Mouse (Mus musculus): Measurements from ENCODE around the gene Gm6351.
"Not testable (repeated sequence)": the region's sequence is repeated elsewhere in the genome, so short reads cannot be mapped to it uniquely, and the experiment has no call there.

Gm6351 gene

GRCm38 (mm10) chr5:94076085-94076484, at the start of gene Gm6351:
Gene Gm6351 (plus strand): TSS chr5:94076385.
- DNase-seq: not testable (repeated sequence)

DNA sequence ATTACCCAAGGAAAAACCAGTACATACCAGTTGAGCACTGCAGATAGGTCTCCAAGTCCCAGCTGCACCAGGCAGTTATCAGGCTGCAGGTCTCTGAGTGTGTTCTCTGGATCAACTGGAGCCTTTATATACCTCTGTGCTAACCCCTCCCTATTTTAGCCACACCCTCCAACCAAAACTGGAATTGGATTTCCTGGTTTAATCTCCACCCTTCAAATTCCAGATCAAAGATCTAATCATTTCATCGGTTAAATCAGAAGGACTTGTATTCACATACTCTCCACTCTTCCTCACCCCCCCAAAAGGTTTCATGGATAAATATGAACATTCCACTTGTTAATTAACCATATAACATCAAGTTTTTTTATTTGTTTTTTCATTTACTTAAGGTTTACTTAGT, 5.7 kb upstream of the Gm6351 start, which contains the start of gene BC061212:
BC061212 (minus strand) TSS at position 101 of the 400 bp plus-strand sequence.
- DNase-seq: not testable (repeated sequence)
